Mouse (Mus musculus) kidney, adult 2 months (tissue): ENCODE data around the gene Gm4858.

ENCODE experiments used
- CTCF ChIP-seq: fragments of 200-500 bp; conservative IDR thresholded peaks from 2 replicates; pipeline ENCODE4 v1.5.1; 2011; ENCODE audit warnings: low read depth, mild to moderate bottlenecking, control low read depth, low read length, moderate library complexity, mixed read lengths; ENCODE audit not compliant: insufficient read depth, insufficient read length
- POLR2A ChIP-seq: fragments of 200-500 bp; IDR thresholded peaks from one replicate; pipeline ENCODE4 v1.6.1; 2011; ENCODE audit warnings: low read depth, low read length, control low read depth

DNA sequence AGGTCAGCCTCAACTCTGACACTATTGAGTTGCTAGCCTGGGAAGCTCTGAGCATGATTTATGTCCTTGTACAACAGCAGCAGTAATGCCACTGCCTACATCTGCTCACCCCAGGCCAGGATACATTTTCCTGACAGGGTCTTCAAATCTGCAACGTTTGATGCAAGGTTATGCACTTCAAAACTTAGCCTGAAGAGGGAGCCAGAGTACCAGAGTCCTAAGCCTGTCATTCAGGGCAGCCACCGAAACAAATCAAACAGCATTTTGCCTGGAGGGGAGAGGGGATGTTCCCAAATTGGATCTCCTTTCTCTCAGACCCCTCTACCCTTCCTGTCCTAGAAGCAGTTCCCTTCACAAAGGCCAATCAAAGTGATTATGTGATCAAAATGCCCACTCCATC is 45.9 kb downstream of the Gm4858 start:
- peak; percentile 62 for TF ChIP-seq CTCF
- no peak for TF ChIP-seq POLR2A
